Comparison of ENCODE assay signal across 21 mouse cellular contexts in the genomic region with DNA sequence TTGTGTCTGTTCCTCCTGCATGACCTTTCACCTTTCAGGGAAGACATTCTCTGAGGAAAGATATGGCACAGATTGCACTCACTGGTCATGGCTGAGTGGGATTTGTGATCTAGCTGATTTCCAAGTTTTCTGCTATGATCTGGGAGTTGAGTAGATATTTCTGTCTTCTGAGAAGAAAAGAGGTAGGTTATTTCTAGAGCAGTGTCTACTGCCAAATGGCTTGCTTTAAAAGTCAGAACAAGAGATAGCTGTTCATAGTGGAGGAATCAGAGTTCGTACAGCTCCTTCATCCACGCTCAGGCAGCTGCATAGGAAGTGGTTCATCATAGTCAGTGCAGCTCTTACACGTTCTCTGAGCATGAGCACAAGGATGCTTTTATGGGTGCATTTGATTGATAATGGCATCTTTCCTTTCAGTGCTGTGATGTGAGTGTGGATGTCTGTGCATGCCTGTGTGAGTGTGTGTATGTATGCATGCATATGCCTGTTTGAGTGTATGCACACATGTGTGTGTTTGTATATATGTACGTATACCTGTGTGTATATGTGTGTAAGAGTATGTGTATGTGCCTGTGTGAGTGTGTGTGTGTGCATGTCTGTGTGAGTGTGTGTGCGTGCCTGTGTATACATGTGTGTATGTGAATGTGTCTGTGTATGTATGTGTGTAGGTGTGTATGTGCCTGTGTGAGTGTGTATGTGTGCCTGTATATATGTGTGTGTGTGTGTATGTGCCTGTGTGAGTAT.
A peak's percentile ranks its signal among the peaks of the same experiment; 100 is the strongest.
DNase-seq lines count a peak whose midpoint lies in the region; ATAC-seq lines count a peak whose summit lies in the region.
"Had no signal": no experiment of that assay in that cellular context is flagged by ENCODE, and none has a peak within 500 bp of the region (broad histone marks: within the 10 kb centered on the region; RNA-seq: fewer than 3 reads in every experiment).

No protein-coding gene starts in this region.

- DNase-seq in frontal cortex, postnatal 10 days (ENCODE audit: low spot score in 2 of 2): no peak
- peak; percentile 22 to 38 for DNase-seq in left cerebral cortex, adult 9 months (ENCODE audit: low spot score in 2 of 2)
- peak; percentile 71 for DNase-seq in telencephalon, adult 2 months (ENCODE audit: low read depth, low spot score)
- DNase-seq in ovary, adult 18-20 months (ENCODE audit: low spot score): no peak
- DNase-seq: cerebellum, adult 11 months; cerebellum, postnatal 14 days; gastrocnemius, postnatal 36 days; heart, postnatal 10 days; kidney, adult 11 months; kidney, postnatal 25 days; liver; liver, postnatal 0 days; lung, postnatal 14 days; thymus, postnatal 4 days had no signal

- no peak overlapping the region for H3K9ac ChIP-seq in neural tube, embryonic 14.5 days (replicated peaks; ENCODE audit: low read depth, low read length)
- no peak overlapping the region for H3K9ac ChIP-seq in neural tube, embryonic 15.5 days (replicated peaks)
- H3K9ac ChIP-seq: hindbrain, embryonic 15.5 days; liver, postnatal 0 days had no signal

- no peak overlapping the region for H3K4me2 ChIP-seq in neural tube, embryonic 14.5 days (ENCODE audit: low read depth, low read length)
- H3K4me2 ChIP-seq in neural tube, embryonic 15.5 days: no peak overlapping the region
- H3K4me2 ChIP-seq: hindbrain, embryonic 15.5 days; midbrain, embryonic 11.5 days had no signal

- no peak overlapping the region for H3K4me3 ChIP-seq in neural tube, embryonic 14.5 days (ENCODE audit: low read depth, low read length)
- H3K4me3 ChIP-seq in neural tube, embryonic 15.5 days (replicated peaks): no peak overlapping the region
- H3K4me3 ChIP-seq: heart, embryonic 10.5 days; hindbrain, embryonic 15.5 days had no signal

- H3K27ac ChIP-seq in neural tube, embryonic 14.5 days (ENCODE audit: low read depth, low read length): no peak overlapping the region
- no peak overlapping the region for H3K27ac ChIP-seq in neural tube, embryonic 15.5 days (replicated peaks)
- H3K27ac ChIP-seq: heart, embryonic 10.5 days; hindbrain, embryonic 15.5 days had no signal

- H3K9me3 ChIP-seq in neural tube, embryonic 14.5 days (ENCODE audit: control insufficient read depth, low read length): no peaks in the 10 kb centered on the region
- H3K9me3 ChIP-seq in neural tube, embryonic 15.5 days (replicated peaks): no peaks in the 10 kb centered on the region
- H3K9me3 ChIP-seq: heart, embryonic 10.5 days; hindbrain, embryonic 15.5 days had no signal

- no peaks in the 10 kb centered on the region for H3K36me3 ChIP-seq in neural tube, embryonic 14.5 days (ENCODE audit: control insufficient read depth, insufficient read depth, low read length)
- H3K36me3 ChIP-seq in neural tube, embryonic 15.5 days: no peaks in the 10 kb centered on the region
- H3K36me3 ChIP-seq: heart, embryonic 10.5 days; hindbrain, embryonic 15.5 days had no signal

- 76% methylated on average over 5 of the region's 5 CpGs for WGBS in neural tube, embryonic 14.5 days
- 85% methylated on average over 5 of the region's 5 CpGs for WGBS in neural tube, embryonic 15.5 days

- no peaks in the 10 kb centered on the region for H3K4me1 ChIP-seq in neural tube, embryonic 14.5 days (ENCODE audit: control insufficient read depth, insufficient read depth, low read length)
- no peaks in the 10 kb centered on the region for H3K4me1 ChIP-seq in neural tube, embryonic 15.5 days
- H3K4me1 ChIP-seq: heart, embryonic 10.5 days; hindbrain, embryonic 15.5 days had no signal

- peak; percentile 99 for ATAC-seq in frontal cortex, adult (ENCODE audit: low TSS enrichment)
- ATAC-seq in neural tube, embryonic 14.5 days (ENCODE audit: low read depth): peak; percentile 51
- no peak; the same call in 1 of the 2 replicates for ATAC-seq in neural tube, embryonic 15.5 days (ENCODE audit: low FRiP score)
- no peak for ATAC-seq in cerebellum, adult (ENCODE audit: insufficient number of reproducible peaks, low FRiP score, low TSS enrichment)
- ATAC-seq: liver, postnatal 0 days had no signal

- H3K27me3 ChIP-seq in neural tube, embryonic 14.5 days (ENCODE audit: control insufficient read depth, insufficient read depth, low read length): no peaks in the 10 kb centered on the region
- H3K27me3 ChIP-seq in neural tube, embryonic 15.5 days (replicated peaks): no peaks in the 10 kb centered on the region
- H3K27me3 ChIP-seq: hindbrain, embryonic 15.5 days had no signal

Comparison
In these comparisons a context has a peak if more than half of its experiments do, and no peak if none do; other contexts are left out.
1. ATAC-seq: peak in frontal cortex, adult (single experiment) and neural tube, embryonic 14.5 days (single experiment); none in neural tube, embryonic 15.5 days (single experiment) and cerebellum, adult (single experiment).
2. DNase-seq: peak in left cerebral cortex, adult 9 months (2 of 2) and telencephalon, adult 2 months (single experiment); none in frontal cortex, postnatal 10 days (0 of 2) and ovary, adult 18-20 months (single experiment).